Mouse (Mus musculus) thymus, adult 18-20 months (tissue): ENCODE data around the gene Sec24d.

ENCODE experiments used
- DNase-seq, 2 experiments: peaks; one replicate each; pipeline ENCODE4 v3.0.0; 2022; ENCODE audit warnings: mixed read lengths in 2 of 2

The Sec24d gene

GRCm38 (mm10) chr3:123411821-123412578 lies 144.7 kb downstream of the Sec24d start:
- DNase-seq: no peak

GRCm38 (mm10) chr3:123413173-123413572 lies 145.9 kb downstream of the Sec24d start:
- DNase-seq: no peak
